Mouse (Mus musculus) kidney, embryonic 15.5 days (tissue): ENCODE results near the gene Cpox. TPM values are rescaled to one million over a fixed set of nuclear protein-coding genes. Genes with fewer than 3 reads are reported as not detected.
A peak's percentile ranks its signal among the peaks of the same experiment; 100 is the strongest.

Source experiments
- ATAC-seq: fragments of 200-750 bp; cut with Nextera tagmentation; replicated peaks from 2 replicates; pipeline ENCODE4 v1.8.0; 2017; ENCODE audit warnings: moderate TSS enrichment; ENCODE audit not compliant: low FRiP score
- H3K27ac ChIP-seq: fragments of 300-500 bp; sonication (generic); 2 replicates; pipeline ENCODE4 v1.5.1; 2015; ENCODE audit warnings: mild to moderate bottlenecking, inconsistent platforms
- H3K27me3 ChIP-seq: fragments of 300-500 bp; sonication (generic); 2 replicates; pipeline ENCODE4 v1.6.1; 2015; ENCODE audit warnings: inconsistent platforms
- H3K36me3 ChIP-seq: fragments of 300-500 bp; sonication (generic); 2 replicates; pipeline ENCODE4 v1.6.1; 2015; ENCODE audit warnings: inconsistent platforms
- H3K4me1 ChIP-seq: fragments of 300-500 bp; sonication (generic); 2 replicates; pipeline ENCODE4 v1.6.1; 2015; ENCODE audit warnings: inconsistent platforms
- H3K4me2 ChIP-seq: fragments of 300-500 bp; sonication (generic); 2 replicates; pipeline ENCODE4 v1.6.1; 2015; ENCODE audit warnings: moderate library complexity, mild to moderate bottlenecking, inconsistent platforms
- H3K4me3 ChIP-seq: fragments of 300-500 bp; sonication (generic); replicated peaks from 2 replicates; pipeline ENCODE4 v1.5.1; 2015; ENCODE audit warnings: mild to moderate bottlenecking, inconsistent platforms
- H3K9ac ChIP-seq: fragments of 300-500 bp; sonication (generic); 2 replicates; pipeline ENCODE4 v1.6.1; 2015; ENCODE audit warnings: mild to moderate bottlenecking, inconsistent platforms
- H3K9me3 ChIP-seq: fragments of 300-500 bp; sonication (generic); replicated peaks from 2 replicates; pipeline ENCODE4 v1.6.1; 2016; ENCODE audit warnings: inconsistent platforms
- WGBS: fragments of 180-500 bp; shearing (Covaris S2); methylation state at CpG from one replicate; pipeline ENCODE4 v1.1.7; 2015; ENCODE audit warnings: mixed read lengths; 5-methylcytosine and 5-hydroxymethylcytosine counted together
- polyA plus RNA-seq: library from polyadenylated mRNA; unstranded; fragments of >200 nt; fragmentation: Nextera tagmentation; extraction: Ambion mirVana; gene quantifications from 2 replicates; pipeline ENCODE4 v1.2.1, GENCODE M21; 2015

The Cpox gene
- polyA plus RNA-seq, 1 experiment from 2014 or later, result 39.1 TPM

DNA sequence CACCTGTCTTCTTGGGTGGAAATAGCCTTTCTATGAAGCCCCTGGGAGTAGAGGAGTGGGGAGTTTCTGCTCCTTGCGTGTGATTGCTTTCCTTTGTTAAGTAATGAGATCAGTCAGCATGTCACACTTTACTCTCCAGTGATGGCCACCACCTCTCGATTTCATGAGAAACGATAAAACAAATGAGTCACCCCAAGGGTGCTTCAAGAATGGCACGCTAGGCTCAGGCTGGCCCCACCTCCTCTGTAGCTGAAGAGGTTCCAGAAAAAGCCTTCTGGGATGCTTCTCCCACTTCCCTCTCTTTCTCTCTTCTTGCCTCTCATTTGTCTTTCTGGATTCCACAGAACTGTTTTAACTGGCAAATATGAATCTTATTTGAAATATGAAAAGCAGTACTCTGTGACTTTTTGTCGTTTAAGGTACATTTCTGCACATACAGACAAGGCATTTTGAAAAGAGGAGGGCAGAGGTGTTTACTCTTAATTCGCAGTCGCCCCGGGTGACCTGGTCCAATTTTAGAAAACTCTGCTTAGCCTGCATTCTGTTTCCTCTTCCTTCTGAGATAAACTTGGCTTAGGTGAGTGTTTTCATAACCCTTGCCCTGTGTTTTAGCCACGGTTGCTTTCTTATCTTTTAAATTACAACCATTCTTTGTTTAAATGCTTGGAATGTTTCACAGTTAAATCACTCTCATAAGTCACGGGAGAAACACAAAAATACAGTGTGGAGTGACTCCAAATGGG, 33.5 kb downstream of the Cpox start:
- Histone ChIP-seq H3K9me3 (no peaks in the 10 kb centered on the region), H3K36me3 (no peaks in the 10 kb centered on the region), H3K4me1 (peaks cover 5% of the 10 kb centered on the region; the same call in 1 of the 2 replicates), H3K9ac (no peak overlapping the region), H3K27me3 (no peaks in the 10 kb centered on the region), H3K27ac (no peak overlapping the region), H3K4me2 (no peak overlapping the region), H3K4me3 (no peak overlapping the region)
- 28% methylated on average over 10 of the region's 10 CpGs for WGBS
- no peak for ATAC-seq

GRCm38 (mm10) chr16:58704999-58705398, 34.9 kb downstream of the Cpox start:
- H3K27me3 ChIP-seq, result no peaks in the 10 kb centered on the region
- H3K36me3 ChIP-seq, result no peaks in the 10 kb centered on the region
- H3K4me1 ChIP-seq, result peaks cover 5% of the 10 kb centered on the region; the same call in 1 of the 2 replicates

GRCm38 (mm10) chr16:58707276-58707905, 37.3 kb downstream of the Cpox start:
- no peak overlapping the region for H3K9ac ChIP-seq
- no peak overlapping the region for H3K27ac ChIP-seq
- H3K36me3 ChIP-seq, result no peaks in the 10 kb centered on the region
- H3K9me3 ChIP-seq, result no peaks in the 10 kb centered on the region
- H3K27me3 ChIP-seq, result no peaks in the 10 kb centered on the region
- H3K4me2 ChIP-seq, result no peak overlapping the region
- 88% methylated on average over 4 of the region's 4 CpGs for WGBS
- ATAC-seq, result no peak
- peaks cover 5% of the 10 kb centered on the region; the same call in 1 of the 2 replicates for H3K4me1 ChIP-seq
- no peak overlapping the region for H3K4me3 ChIP-seq

More at GRCm38 (mm10) chr16:58704999-58705398, 34.9 kb downstream of the Cpox start:
- Histone ChIP-seq H3K4me3 (no peak overlapping the region), H3K9ac (no peak overlapping the region), H3K27ac (no peak overlapping the region), H3K4me2 (no peak overlapping the region), H3K9me3 (no peaks in the 10 kb centered on the region)
- ATAC-seq, result no peak

DNA sequence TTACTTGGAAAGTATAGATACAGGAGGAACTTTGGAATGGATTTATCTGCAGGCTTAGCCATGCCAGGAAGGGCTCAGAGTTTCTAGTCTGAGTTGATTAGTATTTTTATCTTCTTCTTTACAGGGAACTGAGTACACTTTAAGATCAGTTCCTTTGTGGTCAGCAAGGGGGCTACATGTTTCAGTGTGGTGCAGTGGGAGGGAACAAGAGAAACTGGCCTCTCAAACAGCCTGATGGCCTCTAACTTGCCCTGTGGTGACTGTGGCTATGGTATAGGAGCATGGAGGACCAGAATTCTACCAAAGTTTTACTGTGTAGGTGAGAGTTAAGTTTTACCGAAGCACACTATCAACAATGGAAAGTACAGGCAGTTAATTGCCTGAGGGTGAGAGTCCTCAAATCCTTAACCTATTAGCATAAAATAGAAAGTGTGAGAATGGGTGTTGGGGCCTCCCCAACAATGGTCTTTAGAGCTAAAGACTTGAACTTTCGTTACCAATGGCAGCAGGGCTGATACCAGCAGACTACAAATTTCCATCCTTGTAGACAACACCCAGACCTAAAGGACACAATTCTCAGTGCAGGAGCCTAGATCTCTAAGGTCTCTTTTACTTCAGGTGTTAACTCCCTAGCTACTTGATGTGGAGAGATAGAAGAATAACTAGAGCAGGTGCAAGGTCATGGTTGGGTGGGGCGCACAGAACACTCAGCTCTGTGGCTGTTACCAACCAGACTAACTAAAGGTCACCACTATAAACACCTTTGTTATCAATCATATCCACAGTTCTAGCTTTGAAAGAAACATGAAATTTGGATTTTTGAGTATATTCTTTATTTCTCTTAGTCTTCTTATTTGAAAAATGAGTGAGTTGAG, 38.7 kb downstream of the Cpox start:
- no peaks in the 10 kb centered on the region for H3K36me3 ChIP-seq
- no peaks in the 10 kb centered on the region for H3K27me3 ChIP-seq
- 81% methylated on average over 3 of the region's 3 CpGs for WGBS
- H3K27ac ChIP-seq, result no peak overlapping the region
- no peak overlapping the region for H3K9ac ChIP-seq
- no peak for ATAC-seq
- H3K9me3 ChIP-seq, result no peaks in the 10 kb centered on the region
- H3K4me3 ChIP-seq, result no peak overlapping the region
- H3K4me2 ChIP-seq, result no peak overlapping the region
- H3K4me1 ChIP-seq, result no peaks in the 10 kb centered on the region

- Histone ChIP-seq H3K36me3 (no peaks in the 10 kb centered on the region), H3K4me3 (no peak overlapping the region), H3K4me2 (no peak overlapping the region), H3K9ac (no peak overlapping the region), H3K27me3 (no peaks in the 10 kb centered on the region), H3K9me3 (no peaks in the 10 kb centered on the region), H3K4me1 (no peaks in the 10 kb centered on the region), H3K27ac (no peak overlapping the region)
- ATAC-seq, result no peak
- WGBS, result 68% methylated on average over 4 of the region's 4 CpGs
Observed at GRCm38 (mm10) chr16:58709536-58709935, 39.4 kb downstream of the Cpox start.

DNA sequence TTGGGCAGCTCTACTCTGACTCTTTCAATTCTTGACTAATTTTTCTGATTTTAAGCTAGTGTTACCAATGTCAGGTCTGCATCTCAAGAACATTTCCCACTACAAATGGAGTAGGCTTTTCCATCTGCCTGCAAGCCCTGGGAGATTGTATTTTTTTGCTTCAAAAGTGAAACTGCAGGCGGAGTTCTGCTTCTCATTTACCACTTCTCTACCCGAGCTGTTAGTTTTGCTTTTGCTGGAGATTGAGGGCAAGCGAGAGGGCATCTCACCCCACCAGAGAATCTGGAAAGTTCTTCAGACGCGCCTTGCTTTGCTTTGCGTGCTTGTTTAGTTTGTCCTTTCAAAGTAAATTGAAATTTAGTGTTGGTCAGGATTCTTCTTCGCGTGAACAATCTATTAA, 42.1 kb downstream of the Cpox start:
- Histone ChIP-seq H3K27ac (no peak overlapping the region), H3K4me2 (no peak overlapping the region), H3K27me3 (no peaks in the 10 kb centered on the region), H3K4me1 (no peaks in the 10 kb centered on the region), H3K4me3 (no peak overlapping the region), H3K9ac (no peak overlapping the region), H3K9me3 (no peaks in the 10 kb centered on the region), H3K36me3 (no peaks in the 10 kb centered on the region)
- 74% methylated on average over 8 of the region's 8 CpGs for WGBS
- ATAC-seq, result no peak

DNA sequence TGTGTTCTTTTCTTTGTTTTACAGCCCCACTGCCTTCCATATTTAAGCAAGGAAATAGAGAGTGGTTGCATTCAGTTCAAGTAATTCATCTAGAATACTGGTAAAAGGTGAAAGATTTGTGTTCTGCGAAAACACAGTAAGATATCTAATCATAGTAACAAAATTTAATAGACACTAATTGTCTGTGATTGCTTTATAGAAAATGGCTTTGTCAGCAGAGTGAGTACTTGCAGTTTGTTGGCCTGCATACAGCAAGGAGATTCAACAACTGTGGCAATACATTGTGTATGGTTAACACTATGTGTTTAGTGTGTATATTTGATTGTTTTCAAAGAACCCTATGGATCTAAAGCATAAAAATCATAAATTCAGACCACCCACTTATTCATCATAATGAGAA, 43.0 kb downstream of the Cpox start:
- WGBS, result 88% methylated on average over 1 of the region's 1 CpGs
- Histone ChIP-seq H3K9ac (no peak overlapping the region), H3K4me1 (no peaks in the 10 kb centered on the region), H3K4me2 (no peak overlapping the region), H3K36me3 (no peaks in the 10 kb centered on the region), H3K27ac (no peak overlapping the region), H3K4me3 (no peak overlapping the region), H3K27me3 (no peaks in the 10 kb centered on the region), H3K9me3 (no peaks in the 10 kb centered on the region)
- no peak for ATAC-seq

DNA sequence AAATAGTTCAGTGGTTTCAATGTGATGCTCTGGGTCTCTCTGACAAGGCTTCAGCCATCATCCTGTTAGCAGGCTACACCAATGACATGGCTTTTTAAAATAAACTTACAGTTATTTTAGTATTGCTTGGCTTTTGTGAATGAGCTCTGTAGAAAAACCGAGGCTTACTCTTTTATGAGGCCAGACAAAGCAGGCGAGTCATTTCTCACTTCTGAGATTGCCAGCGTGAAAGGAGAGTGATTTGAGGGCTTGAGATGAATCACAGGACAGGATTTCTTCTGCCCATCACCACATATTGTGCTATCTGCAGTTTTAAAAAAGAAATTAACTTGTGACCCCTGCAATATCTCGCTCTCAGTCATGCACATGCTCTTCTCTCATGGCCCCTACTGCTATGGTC, 44.9 kb downstream of the Cpox start:
- no peak overlapping the region for H3K9ac ChIP-seq
- no peak overlapping the region for H3K4me2 ChIP-seq
- WGBS, result 69% methylated on average over 4 of the region's 4 CpGs
- no peak for ATAC-seq
- H3K36me3 ChIP-seq, result no peaks in the 10 kb centered on the region
- H3K27ac ChIP-seq, result no peak overlapping the region
- H3K4me3 ChIP-seq, result no peak overlapping the region
- no peaks in the 10 kb centered on the region for H3K9me3 ChIP-seq
- H3K4me1 ChIP-seq, result no peaks in the 10 kb centered on the region
- H3K27me3 ChIP-seq, result no peaks in the 10 kb centered on the region

GRCm38 (mm10) chr16:58718666-58719120, 48.6 kb downstream of the Cpox start, which contains the start of gene Gpr15:
Gpr15 (minus strand) TSS chr16:58719070.
- 90% methylated on average over 7 of the region's 7 CpGs for WGBS
- H3K4me2 ChIP-seq, result no peak within 1 kb of the TSS
- no peak within 1 kb of the TSS for H3K4me3 ChIP-seq
- H3K27me3 ChIP-seq, result no peaks in the 10 kb centered on the region
- no peak for ATAC-seq
- no peak within 1 kb of the TSS for H3K27ac ChIP-seq
- H3K36me3 ChIP-seq, result no peaks in the 10 kb centered on the region
- H3K4me1 ChIP-seq, result no peaks in the 10 kb centered on the region
- H3K9me3 ChIP-seq, result no peaks in the 10 kb centered on the region
- no peak within 1 kb of the TSS for H3K9ac ChIP-seq

DNA sequence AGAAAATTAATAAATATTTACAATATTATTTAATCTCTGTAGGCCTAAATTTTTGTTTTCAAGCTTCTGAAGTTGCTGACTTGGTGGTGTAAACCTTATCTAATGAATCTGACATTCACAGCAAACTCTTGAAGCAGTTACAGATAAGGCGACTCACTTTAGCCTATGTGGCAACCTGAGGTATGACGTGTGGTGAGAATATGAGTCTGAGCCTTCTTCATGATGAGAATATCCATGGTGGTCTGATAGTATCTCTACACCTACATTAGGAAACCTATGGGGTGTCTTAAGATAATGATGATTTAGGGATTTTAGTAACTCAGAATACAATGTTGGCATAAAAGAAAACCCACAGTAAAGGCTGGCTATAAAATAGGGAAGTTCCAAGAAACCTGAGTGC, 52.2 kb downstream of the Cpox start:
- Histone ChIP-seq H3K27me3 (no peaks in the 10 kb centered on the region), H3K4me3 (no peak overlapping the region), H3K27ac (no peak overlapping the region), H3K9me3 (no peaks in the 10 kb centered on the region), H3K4me1 (no peaks in the 10 kb centered on the region), H3K36me3 (no peaks in the 10 kb centered on the region), H3K9ac (no peak overlapping the region), H3K4me2 (no peak overlapping the region)
- ATAC-seq, result no peak
- WGBS, result 89% methylated on average over 2 of the region's 2 CpGs

GRCm38 (mm10) chr16:58726680-58727476, 56.8 kb downstream of the Cpox start:
- H3K36me3 ChIP-seq, result peaks cover 22% of the 10 kb centered on the region
- no peaks in the 10 kb centered on the region for H3K9me3 ChIP-seq
- H3K4me2 ChIP-seq, result peak overlapping the region; percentile 64
- H3K9ac ChIP-seq, result no peak overlapping the region
- 81% methylated on average over 11 of the region's 11 CpGs for WGBS
- H3K4me3 ChIP-seq, result peak overlapping the region; percentile 68
- peaks cover 7% of the 10 kb centered on the region for H3K4me1 ChIP-seq
- H3K27me3 ChIP-seq, result no peaks in the 10 kb centered on the region
- no peak overlapping the region for H3K27ac ChIP-seq
- ATAC-seq, result no peak
